Mouse (Mus musculus) spleen, adult 10 weeks (tissue): Measurements from ENCODE around the gene Cmklr1. TPM values are rescaled to one million over a fixed set of nuclear protein-coding genes. Genes with fewer than 3 reads are reported as not detected.

Experiments
- polyA plus RNA-seq: library from polyadenylated mRNA; stranded (reverse); fragments of 350-450 nt; fragmentation: Illumina TruSeq; extraction: RNeasy Lipid Tissue Mini Kit (QIAGEN cat#74804); gene quantifications from one replicate; pipeline ENCODE4 v1.2.3, GENCODE M21; 2015; ENCODE audit warnings: low replicate concordance; ENCODE audit not compliant: insufficient read depth

Cmklr1 gene
- polyA plus RNA-seq: 8.9 TPM

DNA sequence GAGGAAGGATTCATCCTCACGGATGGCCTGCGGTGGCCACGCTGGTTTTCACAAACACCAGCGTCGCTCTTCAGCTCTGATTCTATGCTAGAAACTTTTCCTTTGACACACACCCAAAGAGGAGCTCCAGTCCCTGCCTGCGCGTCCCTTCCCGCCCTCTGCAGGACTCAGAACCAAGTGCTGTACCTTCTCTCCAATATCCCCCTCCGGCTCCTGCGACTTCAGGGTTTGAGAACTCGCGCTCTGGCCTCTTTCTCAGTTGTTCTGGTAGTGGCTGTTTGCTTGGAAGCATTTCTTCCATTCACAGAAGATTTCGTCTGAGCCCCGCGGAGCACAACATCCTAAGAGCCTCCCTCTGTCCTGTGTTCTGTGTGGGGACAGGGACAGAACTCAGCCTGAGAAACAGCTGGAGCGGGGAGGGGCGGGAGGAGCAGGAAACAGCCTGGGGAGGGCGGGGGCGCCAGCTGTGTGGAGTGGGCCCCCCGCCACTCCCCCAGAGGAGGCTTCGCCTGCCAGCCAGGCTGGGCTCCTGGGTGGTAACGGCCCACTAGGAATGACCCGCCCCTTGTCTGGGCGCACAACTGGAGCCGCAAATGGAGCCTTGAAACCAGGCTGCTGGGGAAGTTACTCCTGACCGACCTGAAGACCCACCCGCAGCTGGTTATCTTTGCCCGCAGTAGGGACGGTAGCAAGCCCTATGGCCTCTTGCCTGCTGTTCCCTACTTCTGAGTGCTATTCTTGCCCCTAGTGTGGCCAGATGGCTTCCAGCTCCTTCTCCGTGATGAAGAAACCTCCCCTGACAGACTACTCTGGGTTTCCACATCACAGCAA is at the start of gene Cmklr1:
TSS of gene Cmklr1 (minus strand) at position 392 of the 831 bp plus-strand sequence.

Other genes starting within 250 kb of the Cmklr1 start
- gene Wscd2, start 160.1 kb downstream of the Cmklr1 start, polyA plus RNA-seq: 0.69 TPM
- gene 1700069L16Rik, start 74.3 kb upstream of the Cmklr1 start, polyA plus RNA-seq: not detected
- gene Ficd, start 85.4 kb upstream of the Cmklr1 start, polyA plus RNA-seq: 3.3 TPM
- 19.4 TPM for gene Sart3, start 122.1 kb upstream of the Cmklr1 start, polyA plus RNA-seq
- gene Iscu, start 122.3 kb upstream of the Cmklr1 start, polyA plus RNA-seq: 87.0 TPM
- 0.99 TPM for gene Tmem119, start 150.1 kb upstream of the Cmklr1 start, polyA plus RNA-seq
- gene Selplg, start 182.2 kb upstream of the Cmklr1 start, polyA plus RNA-seq: 85.0 TPM